Mouse (Mus musculus) embryonic fibroblast, embryonic 13.5 days (primary cell): Measurements from ENCODE around the gene Sppl2a.

Source experiments
- CTCF ChIP-seq: IDR thresholded peaks from 2 replicates; pipeline ENCODE4 v1.5.1; 2011; ENCODE audit warnings: mild to moderate bottlenecking, control low read depth, low read length, moderate library complexity, borderline replicate concordance; ENCODE audit not compliant: insufficient read depth
- POLR2A ChIP-seq: IDR thresholded peaks from 2 replicates; pipeline ENCODE4 v1.6.1; 2011; ENCODE audit warnings: low read depth, mild to moderate bottlenecking, control low read depth, low read length, moderate library complexity

DNA sequence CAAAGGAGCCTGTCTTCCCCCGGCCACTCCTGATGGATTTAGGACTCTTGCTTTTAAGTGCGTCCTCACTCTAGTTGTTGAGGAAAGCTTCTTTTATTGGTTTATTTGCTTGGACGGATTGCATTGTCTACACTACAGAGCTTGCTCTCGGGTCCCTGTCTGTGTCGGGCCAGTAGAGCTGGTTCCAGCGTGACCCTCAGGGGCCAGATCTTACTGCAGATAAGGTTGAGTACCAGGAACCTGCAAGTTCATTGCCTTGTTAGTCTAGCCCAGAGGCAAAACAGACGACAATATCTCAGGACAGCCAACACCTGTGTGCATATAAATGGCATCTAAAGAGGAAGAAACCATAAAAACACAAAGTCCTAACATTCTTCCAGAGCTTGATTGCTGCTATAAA, 22.6 kb upstream of the Sppl2a start:
- TF ChIP-seq POLR2A (no peak), CTCF (no peak)
